Mouse (Mus musculus) gonadal fat pad, adult 2 months (tissue): ENCODE measurements at regions not wholly inside any gene's neighbourhood (a gene's known extent, or its start where the extent isn't known, plus 50 kb on each side); places are given as distances from the start of the nearest gene placed in this dataset.

ENCODE experiments used
- DNase-seq: peaks from one replicate; pipeline ENCODE4 v3.0.0-alpha.2; 2012; ENCODE audit warnings: low read depth

- no peak for DNase-seq
Measured at GRCm38 (mm10) chr15:36380461-36381227, 626.9 kb downstream of the Zfp706 start.

DNA sequence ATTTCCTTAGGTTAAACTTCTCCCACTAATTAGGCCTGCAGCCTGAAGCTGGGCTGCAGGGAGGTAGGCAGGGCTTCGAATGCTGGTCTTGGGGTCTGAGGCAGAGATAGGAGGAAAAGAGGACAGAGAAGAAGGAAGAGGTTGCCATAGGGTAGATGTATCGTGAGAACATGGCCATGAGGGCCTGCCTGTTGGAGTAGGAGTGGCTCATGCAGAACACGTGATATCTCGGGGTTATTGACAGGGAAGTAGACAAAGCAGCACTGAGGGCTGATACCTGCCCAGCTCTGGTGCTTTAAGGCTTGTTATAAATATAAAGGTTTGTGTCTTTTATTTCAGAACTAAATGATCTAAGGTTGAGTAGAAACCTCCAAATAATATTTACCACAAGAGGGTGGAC lies 628.9 kb downstream of the Zfp706 start:
- no peak for DNase-seq

GRCm38 (mm10) chr15:36376551-36376950 lies 631.0 kb downstream of the Zfp706 start:
- no peak for DNase-seq

- no peak for DNase-seq
Measured at GRCm38 (mm10) chr15:36375549-36375885, 632.1 kb downstream of the Zfp706 start.

DNA sequence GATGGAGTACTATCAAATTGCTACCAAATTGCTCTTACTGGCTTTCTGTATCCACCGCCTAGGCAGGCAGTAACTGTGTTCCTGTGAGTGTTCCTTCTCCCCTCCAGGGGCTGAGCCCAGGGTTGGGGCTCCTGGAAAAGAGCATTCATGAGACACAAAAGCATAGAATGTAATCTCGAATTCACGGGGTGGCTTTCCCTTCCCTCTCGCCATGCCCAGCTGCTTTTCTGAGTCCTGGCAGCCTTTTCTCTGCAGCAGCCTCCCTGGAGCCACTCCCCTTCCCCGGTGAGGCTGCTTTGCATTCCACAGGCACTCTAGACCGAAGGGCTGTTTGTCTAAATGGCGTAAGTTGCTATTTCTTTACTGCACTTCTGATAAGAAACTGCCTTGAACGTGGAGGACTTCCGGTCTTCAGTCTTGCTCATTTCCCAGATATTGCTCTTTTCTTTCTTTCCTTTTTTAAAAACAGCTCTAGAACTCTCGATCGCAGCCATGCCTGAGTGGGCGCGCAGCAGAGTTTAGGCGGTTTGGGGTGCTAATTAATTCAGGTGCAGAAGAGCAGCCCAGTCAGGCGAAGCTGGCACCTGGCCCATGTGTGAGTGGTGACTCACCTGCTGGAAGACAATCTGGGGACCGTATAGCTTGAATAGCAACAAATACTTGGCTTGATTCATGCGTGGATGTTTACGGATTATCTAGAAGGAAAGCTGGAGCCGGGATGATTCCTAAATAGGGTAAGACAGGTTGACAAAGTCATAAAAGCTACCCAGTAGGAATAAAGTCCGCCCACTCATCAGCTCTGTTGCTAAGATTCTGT lies 632.6 kb downstream of the Zfp706 start:
- no peak for DNase-seq

- no peak for DNase-seq
Measured at GRCm38 (mm10) chr15:36373900-36374611, 633.5 kb downstream of the Zfp706 start.

- DNase-seq = no peak
Measured at GRCm38 (mm10) chr15:36373481-36373880, 634.1 kb downstream of the Zfp706 start.

- DNase-seq = no peak
Measured at GRCm38 (mm10) chr15:36371382-36371781, 636.2 kb downstream of the Zfp706 start.

- no peak for DNase-seq
Measured at GRCm38 (mm10) chr15:36370906-36371305, 636.7 kb downstream of the Zfp706 start.

GRCm38 (mm10) chr15:36367296-36367695 lies 640.3 kb downstream of the Zfp706 start:
- no peak for DNase-seq

GRCm38 (mm10) chr15:36364757-36365156 lies 642.8 kb downstream of the Zfp706 start:
- DNase-seq = no peak

- DNase-seq = no peak
Measured at GRCm38 (mm10) chr15:36364062-36364461, 643.5 kb downstream of the Zfp706 start.

DNA sequence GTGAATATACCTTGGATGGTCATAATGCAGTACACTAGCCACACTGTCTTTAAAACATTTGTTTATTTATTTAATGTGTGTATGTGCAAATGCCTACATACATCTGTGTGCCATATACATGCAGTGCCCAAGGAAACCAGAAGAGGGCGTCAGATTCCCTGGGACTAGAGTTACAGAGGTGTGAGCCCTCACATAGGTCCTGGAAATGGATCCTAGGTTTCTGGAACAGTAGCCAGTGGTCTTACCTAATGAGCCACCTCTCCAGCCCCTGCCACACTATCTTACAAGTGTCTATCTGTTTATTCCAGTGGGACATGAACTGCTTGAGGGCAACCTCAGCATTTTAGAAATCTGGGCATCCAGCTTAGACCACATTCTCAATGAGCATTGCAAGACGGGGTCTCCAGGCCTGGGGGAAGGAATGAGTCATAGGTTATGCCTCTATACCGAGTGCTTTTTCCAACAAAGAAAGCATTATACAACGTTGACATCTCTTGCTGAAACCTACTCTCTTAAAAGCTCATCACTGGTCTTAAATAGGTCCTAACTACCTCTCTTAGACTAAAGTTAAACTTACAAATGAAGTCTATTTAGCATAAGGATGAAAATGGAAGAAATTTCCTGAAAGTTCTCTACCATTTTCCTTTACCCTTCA lies 644.5 kb downstream of the Zfp706 start:
- DNase-seq = no peak

- DNase-seq = no peak
Measured at GRCm38 (mm10) chr15:36361522-36362148, 645.9 kb downstream of the Zfp706 start.

GRCm38 (mm10) chr15:36360694-36361521 lies 646.7 kb downstream of the Zfp706 start:
- no peak for DNase-seq

DNA sequence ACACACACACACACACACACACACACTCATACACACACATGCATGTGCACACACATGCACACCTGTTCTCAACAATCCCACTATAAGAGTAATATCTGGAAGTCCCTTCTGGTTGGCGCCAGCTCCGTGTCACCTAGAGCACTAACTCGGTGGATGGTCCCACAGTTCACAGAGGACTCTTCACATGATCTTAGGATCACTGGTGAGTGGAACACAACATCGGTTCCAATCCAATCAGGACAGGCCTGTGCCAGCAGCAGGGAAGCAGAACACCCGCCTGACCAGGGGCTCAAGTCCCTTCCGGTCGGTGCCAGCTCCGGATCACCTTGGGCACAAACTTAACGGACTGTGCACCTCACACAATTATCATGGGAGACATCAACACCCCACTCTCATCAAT lies 651.7 kb downstream of the Zfp706 start:
- no peak for DNase-seq

DNA sequence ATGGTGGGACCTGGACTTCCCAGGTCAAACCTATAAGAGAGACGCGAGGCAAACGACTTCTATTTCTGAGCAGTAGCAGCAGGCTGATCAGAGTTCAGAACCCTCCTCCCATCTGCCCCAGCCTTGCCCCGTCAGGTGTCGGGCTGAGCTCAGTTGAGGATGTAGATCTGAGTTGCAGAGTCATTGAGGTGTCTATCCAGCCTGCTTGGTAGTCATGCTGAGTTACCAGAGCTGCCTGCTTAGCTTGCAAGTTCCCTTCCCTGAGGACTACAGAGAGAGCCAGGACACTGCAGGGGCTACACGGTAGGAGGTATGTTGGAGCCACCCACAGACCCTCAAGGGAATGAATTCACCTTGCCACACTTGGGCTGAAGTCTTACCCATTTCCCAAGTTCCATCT lies 653.0 kb downstream of the Zfp706 start:
- DNase-seq = no peak

DNA sequence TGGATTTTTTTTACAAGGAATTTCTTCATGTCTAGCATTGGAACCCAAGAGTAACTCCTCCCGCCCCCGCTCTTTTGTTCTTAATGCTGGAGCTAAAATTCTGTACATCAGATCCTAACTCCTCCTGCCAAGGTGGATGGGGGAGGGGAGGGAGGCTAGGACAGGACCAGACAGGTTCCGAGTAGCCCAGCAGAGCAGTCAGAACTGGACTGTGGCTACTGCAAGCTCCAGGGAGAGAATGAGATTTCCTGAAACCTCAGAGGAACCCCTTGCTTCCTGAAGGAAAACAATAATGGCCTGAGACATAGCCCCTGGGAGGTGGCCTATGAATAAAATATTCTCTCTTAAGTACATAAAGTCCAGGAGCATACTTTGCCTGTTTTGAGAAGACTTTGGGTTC lies 653.8 kb downstream of the Zfp706 start:
- no peak for DNase-seq

DNA sequence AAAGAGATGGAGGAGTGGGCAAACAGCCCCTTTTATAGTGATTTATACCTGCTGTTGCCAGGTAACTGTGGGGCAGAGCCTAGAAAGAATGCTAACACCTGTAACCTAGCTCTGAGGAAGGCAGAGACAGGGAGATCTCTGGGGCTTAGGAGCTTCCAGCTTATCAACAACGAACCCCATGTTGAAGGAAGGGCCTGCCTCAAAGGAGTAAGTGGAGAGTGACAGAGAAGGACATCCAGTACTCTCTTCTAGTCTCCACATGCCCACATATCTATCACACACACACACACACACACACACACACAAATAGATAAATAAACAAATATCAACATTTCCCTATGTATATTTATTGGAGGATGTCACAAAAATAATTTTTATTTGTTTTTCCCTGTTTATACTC lies 654.6 kb downstream of the Zfp706 start:
- no peak for DNase-seq

DNA sequence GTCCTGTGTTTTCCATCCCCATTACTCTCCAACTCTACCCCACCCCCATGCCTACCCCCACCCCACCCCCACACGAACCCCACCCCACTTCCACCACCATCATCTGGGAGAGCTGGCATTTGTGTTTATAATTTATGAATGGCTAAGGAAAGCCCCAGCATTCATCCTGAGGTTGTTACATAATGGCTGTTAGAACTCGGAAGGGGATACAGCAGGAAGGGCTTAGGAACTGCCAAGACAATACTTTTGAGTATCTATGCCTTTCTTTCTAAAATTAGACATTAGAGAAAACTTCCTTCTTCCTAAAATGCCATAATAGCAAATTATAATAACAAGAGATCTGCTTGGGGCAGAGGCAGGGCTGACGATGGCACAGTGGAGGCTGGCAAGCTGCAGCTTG lies 655.9 kb downstream of the Zfp706 start:
- DNase-seq = no peak

- no peak for DNase-seq
Measured at GRCm38 (mm10) chr15:36348348-36348747, 659.2 kb downstream of the Zfp706 start.
